Mouse (Mus musculus) stomach, postnatal 0 days (tissue): ENCODE data around the gene Agbl4.

Experiments
- CTCF ChIP-seq: IDR thresholded peaks from 2 replicates; pipeline ENCODE4 v1.5.1; 2016; ENCODE audit warnings: antibody characterized with exemption, low read depth, mild to moderate bottlenecking, moderate library complexity
- EP300 ChIP-seq: optimal IDR thresholded peaks from 2 replicates; pipeline ENCODE3; 2016; ENCODE audit warnings: antibody characterized with exemption

DNA sequence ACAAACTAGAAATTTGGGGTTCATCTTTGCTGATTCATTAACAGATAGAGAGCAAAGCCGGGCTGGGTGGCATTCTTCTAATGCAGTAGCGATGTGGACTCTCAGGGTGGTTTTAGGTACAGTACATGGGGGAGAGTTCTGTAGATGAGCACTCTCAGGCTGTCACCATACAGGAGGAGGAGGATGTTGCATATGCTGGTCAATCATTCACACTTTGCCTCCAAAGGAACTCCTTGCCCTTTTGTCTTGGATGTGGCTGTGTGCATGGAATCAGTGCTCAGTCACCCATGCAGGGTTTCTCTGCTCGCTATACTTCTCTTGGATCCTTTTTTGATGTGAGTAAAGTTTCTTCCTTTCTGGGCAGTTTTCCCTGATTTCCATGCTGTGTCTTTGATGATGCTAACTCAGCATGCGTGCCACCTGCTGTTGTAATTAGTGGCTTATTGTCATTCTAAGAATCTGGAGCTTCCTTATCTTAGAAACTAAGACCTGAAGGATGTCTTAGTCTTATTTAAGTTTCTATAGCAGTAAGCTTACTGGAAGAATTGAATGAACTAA lies 200.3 kb downstream of the Agbl4 start:
- no peak for TF ChIP-seq CTCF
- no peak for TF ChIP-seq EP300
